Mouse (Mus musculus) olfactory bulb, adult 2 months (tissue): ENCODE measurements around the gene Triap1.

Experiments
- CTCF ChIP-seq: fragments of 200-500 bp; IDR thresholded peaks from 2 replicates; pipeline ENCODE4 v1.5.1; 2012; ENCODE audit warnings: low read depth, mild to moderate bottlenecking, low read length, moderate library complexity; ENCODE audit not compliant: insufficient read depth
- POLR2A ChIP-seq: fragments of 200-500 bp; IDR thresholded peaks from 2 replicates; pipeline ENCODE4 v1.6.1; 2012; ENCODE audit warnings: mild to moderate bottlenecking, low read depth, low read length, moderate library complexity; ENCODE audit not compliant: insufficient read depth

DNA sequence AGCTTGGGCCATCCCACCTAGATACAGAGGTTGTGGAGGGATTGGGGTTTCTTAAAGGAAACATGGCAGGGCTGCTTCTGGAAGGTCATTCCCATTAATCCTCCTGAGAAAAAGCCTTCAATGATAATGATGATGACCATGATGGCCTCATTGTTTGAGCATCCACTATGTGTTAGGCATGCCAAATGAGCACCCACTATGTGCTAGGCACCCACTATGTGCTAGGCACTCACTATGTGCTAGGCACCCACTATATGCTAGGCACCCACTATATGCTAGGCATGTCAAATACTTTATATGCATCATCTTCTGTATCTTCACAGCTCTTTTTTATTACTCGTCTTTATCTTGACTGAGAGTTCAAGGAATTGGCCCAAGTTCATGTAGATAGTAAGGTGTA, 51.9 kb downstream of the Triap1 start:
- TF ChIP-seq CTCF, result no peak
- TF ChIP-seq POLR2A, result no peak
